Mouse (Mus musculus): ENCODE measurements around the gene Etfbkmt.
"Not testable (repeated sequence)": the region's sequence is repeated elsewhere in the genome, so short reads cannot be mapped to it uniquely, and the experiment has no call there.

Etfbkmt gene

DNA sequence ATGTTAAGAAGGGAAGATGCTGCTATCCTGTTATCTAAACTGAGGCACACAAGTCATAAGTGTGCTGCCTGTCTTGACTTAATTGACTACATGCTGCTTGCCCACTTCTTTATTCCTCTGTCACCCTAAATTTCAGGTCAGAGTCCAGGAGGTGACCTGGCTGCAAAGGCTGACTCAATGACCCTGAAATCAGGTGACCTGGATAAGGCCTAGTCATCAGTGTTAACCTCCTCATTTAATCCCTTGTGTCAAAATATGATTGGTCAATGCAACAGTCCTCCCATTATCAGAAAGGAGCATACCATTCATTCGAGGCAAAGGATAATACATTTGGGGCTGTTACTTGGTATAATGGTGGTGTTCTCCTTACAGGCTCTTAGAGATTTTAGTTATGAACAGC is at the start of gene Etfbkmt:
TSS of gene Etfbkmt (plus strand) at position 379 of the 400 bp plus-strand sequence.
- DNase-seq (ENCODE audit: low spot score in 2 of 2) = no peak

GRCm38 (mm10) chr6:149092406-149092805 is 47.2 kb upstream of the Etfbkmt start:
- no peak for DNase-seq (ENCODE audit: low spot score in 2 of 2)

GRCm38 (mm10) chr6:149093465-149093864 is 46.2 kb upstream of the Etfbkmt start:
- no peak for DNase-seq (ENCODE audit: low spot score in 2 of 2)

GRCm38 (mm10) chr6:149094555-149094954 is 45.1 kb upstream of the Etfbkmt start:
- no peak for DNase-seq (ENCODE audit: low spot score in 2 of 2)

GRCm38 (mm10) chr6:149095389-149095788 is 44.3 kb upstream of the Etfbkmt start:
- no peak for DNase-seq (ENCODE audit: low spot score in 2 of 2)

DNA sequence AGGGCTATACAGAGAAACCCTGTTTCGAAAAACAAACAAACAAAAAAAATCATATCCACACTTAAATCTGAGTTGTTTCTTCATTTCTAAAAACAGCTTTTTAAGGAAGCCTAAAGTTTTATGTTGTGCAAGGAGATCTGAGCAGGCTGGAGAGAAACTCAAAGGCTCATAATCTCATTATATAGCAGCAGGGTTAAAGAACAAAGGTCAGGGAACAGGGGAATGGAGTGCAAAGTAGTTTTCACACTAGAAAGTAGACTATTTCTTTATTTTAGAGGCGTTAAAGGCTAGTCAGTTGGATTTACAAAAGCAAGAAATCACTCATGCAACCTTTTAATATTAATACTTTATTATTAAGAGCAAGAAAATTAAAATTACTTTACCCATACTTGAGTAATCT is 43.4 kb upstream of the Etfbkmt start:
- DNase-seq (ENCODE audit: low spot score in 2 of 2) = no peak

DNA sequence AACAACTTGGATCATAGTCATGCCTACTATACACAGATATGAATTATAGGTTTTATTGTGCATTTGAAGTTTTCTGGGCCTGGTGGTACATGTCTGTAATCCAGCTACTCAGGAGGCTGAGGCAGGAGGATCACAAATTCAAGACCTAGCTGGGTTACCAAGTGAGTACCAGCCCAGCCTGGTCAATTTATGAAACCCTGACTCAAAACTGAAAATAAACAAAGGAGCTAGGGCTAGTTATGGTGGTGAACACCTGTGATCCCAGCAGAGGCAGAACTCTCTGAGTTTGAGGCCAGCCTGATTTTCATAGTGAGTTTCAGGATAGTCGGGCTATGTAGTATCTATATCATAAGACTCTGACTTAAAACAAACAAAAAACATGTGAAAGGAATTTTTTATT is 42.4 kb upstream of the Etfbkmt start:
- no peak for DNase-seq (ENCODE audit: low spot score in 2 of 2)

- no peak for DNase-seq (ENCODE audit: low spot score in 2 of 2)
Observed at GRCm38 (mm10) chr6:149098993-149099392, 40.7 kb upstream of the Etfbkmt start.

- peak; percentile 64 to 67 for DNase-seq (ENCODE audit: low spot score in 2 of 2)
Observed at GRCm38 (mm10) chr6:149100174-149101075, 39.2 kb upstream of the Etfbkmt start.

GRCm38 (mm10) chr6:149101076-149101942 is 38.3 kb upstream of the Etfbkmt start, which contains the start of gene Dennd5b:
Gene Dennd5b, minus strand, starts transcription at chr6:149101680.
- peak; percentile 68 to 81 for DNase-seq (ENCODE audit: low spot score in 2 of 2)

DNA sequence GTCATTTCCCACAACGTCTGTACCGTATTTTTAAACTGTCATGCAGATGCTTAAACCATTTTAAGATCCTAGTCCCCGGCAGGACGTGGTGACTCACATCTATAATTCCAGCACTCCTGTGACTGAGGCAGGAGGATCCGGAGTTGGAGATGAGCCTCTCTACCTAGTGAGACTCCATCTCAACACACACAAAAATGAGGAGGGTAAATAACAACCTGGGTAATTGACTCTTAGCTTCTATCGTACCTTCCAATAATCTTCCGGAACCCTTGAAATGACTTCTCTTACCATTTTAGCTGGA is 37.8 kb upstream of the Etfbkmt start:
- DNase-seq (ENCODE audit: low spot score in 2 of 2) = no peak

DNA sequence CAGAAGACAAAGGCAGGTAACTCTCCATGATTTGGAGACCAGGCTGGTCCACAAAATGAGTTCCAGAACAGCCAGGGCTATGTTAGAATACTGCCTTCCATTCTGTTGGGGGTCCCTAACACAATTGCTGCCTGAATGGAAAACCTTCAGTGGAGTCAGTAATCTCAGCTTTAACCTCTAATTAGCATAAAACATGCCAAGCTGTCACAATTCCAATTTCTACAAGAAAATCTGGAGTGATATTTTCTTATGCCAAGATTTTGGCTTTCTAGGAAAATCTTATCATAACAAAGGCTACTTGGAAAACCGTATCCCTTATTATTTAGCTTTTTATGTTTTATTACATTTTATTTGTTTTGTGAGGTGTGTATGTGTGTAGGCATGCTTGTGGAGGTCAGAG is 36.2 kb upstream of the Etfbkmt start:
- no peak for DNase-seq (ENCODE audit: low spot score in 2 of 2)

DNA sequence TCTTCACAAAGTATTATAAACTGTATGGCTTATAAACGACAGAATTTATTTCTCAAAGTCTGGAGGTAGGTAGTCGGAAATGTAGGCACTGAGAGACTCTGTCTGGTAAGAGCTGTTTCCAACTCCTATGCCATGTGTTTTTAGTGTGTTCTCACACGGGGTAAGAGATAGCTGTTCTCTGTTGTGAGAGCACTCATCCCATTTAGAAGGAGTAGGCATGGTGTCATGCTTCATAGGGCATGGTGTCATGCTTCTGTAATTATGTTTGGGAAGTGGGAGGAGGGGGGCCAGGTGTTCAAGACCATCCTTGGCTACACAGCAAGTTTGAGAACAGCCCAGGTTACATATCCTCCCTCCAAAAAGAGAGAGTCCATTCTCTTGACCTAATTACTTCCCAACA is 32.0 kb upstream of the Etfbkmt start:
- DNase-seq (ENCODE audit: low spot score in 2 of 2) = no peak

GRCm38 (mm10) chr6:149108909-149109308 is 30.7 kb upstream of the Etfbkmt start:
- no peak for DNase-seq (ENCODE audit: low spot score in 2 of 2)

GRCm38 (mm10) chr6:149116992-149117391 is 22.7 kb upstream of the Etfbkmt start:
- no peak for DNase-seq (ENCODE audit: low spot score in 2 of 2)

DNA sequence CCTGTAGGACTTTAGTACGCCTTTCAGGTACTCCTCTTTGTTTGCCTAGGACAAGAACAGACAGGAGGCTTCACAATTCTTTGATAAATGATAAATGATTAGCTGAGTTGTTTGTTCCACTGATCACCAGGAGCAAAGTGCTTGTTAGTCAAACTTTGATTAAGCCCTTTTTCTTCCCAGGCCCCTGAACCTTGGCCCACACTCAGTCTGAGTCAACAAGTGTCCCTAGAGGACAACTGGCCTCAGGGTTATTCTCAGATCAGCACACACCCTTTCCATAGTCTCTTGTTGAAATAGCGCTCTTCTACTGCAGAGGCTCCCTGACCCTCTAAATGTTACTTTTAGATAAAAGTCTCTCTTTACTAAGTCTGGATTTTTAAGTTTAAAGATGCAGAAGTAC is 20.7 kb upstream of the Etfbkmt start:
- no peak for DNase-seq (ENCODE audit: low spot score in 2 of 2)

- DNase-seq (ENCODE audit: low spot score in 2 of 2) = peak; percentile 54 to 81
Observed at GRCm38 (mm10) chr6:149119853-149120252, 19.8 kb upstream of the Etfbkmt start.

DNA sequence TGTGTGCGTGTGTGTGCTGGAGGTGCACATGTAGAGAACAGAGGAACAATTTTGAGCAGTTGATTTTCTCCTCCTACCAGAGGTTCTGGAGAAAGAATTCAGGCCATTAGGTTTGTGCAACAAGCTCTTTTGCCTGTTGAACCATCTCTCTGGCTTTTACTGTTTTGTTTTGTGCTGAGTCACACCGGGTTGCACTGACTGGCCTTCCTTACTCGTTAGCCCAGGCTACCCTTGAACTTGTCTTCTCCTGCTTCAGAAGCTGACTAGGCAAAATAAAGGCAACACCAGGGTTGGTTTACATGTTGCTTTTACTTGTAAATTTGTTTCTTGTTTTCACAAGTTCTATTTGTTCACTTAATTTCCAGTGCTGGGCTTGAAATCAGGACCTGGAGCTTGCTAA is 16.6 kb upstream of the Etfbkmt start:
- DNase-seq (ENCODE audit: low spot score in 2 of 2) = no peak

DNA sequence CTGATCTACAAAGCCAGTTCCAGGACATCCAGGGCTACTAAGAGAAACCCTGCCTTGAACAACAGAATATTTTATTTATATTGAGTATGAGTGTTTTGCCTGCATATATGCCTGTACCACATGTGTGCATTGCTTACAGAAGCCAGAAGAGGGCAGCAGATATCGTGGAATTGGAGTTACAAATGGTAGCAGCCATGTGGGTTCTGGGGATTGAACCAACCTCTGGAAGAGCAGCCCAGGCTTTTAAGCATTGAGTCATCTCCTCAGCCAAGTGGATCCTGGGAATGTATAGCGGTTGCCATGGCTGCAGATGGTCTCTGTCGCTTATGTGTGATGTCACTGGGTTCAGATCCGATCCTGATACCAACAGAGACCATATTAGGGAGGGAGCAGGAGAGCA is 13.0 kb upstream of the Etfbkmt start:
- peak in 1 of 2 experiments; percentile 28 for DNase-seq (ENCODE audit: low spot score in 2 of 2)

DNA sequence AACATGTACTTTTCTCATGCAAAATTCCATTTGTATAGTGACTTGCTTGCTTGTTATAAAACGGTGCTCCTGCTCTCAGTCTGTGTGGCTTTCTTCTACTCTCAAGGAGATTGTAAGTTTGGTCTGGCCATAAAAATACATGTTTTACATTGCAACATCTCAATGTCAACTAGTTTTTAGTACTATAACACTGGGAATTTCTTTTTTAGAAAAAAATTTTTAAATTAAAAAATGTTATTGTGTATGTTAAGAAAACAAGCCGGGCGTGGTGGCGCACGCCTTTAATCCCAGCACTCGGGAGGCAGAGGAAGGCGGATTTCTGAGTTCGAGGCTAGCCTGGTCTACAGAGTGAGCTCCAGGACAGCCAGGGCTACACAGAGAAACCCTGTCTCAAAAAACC is 9.8 kb upstream of the Etfbkmt start, which contains the start of gene Gm10203:
TSS of gene Gm10203 (plus strand) at position 301 of the 400 bp plus-strand sequence.
- not testable (repeated sequence) for DNase-seq (ENCODE audit: low spot score in 2 of 2)

- DNase-seq (ENCODE audit: low spot score in 2 of 2) = no peak
Observed at GRCm38 (mm10) chr6:149131111-149131510, 8.5 kb upstream of the Etfbkmt start.

GRCm38 (mm10) chr6:149132311-149133077 is 7.2 kb upstream of the Etfbkmt start:
- DNase-seq (ENCODE audit: low spot score in 2 of 2) = peak in 1 of 2 experiments; percentile 23
